Mouse (Mus musculus): ENCODE data around the gene Cyp24a1.
A peak's percentile ranks its signal among the peaks of the same experiment; 100 is the strongest.

Cyp24a1 gene

GRCm38 (mm10) chr2:170497091-170497566 lies at the start of gene Cyp24a1:
Gene Cyp24a1 (minus strand): TSS chr2:170497145.
- DNase-seq, result no peak

- DNase-seq, result no peak
Measured at GRCm38 (mm10) chr2:170545745-170546144, 48.8 kb upstream of the Cyp24a1 start.

GRCm38 (mm10) chr2:170544950-170545349 lies 48.0 kb upstream of the Cyp24a1 start:
- DNase-seq, result no peak

GRCm38 (mm10) chr2:170544159-170544558 lies 47.2 kb upstream of the Cyp24a1 start:
- no peak for DNase-seq

- DNase-seq, result no peak
Measured at GRCm38 (mm10) chr2:170543625-170544024, 46.7 kb upstream of the Cyp24a1 start.

- DNase-seq, result no peak
Measured at GRCm38 (mm10) chr2:170539211-170539610, 42.3 kb upstream of the Cyp24a1 start.

- DNase-seq, result no peak
Measured at GRCm38 (mm10) chr2:170535841-170536240, 38.9 kb upstream of the Cyp24a1 start.

GRCm38 (mm10) chr2:170534803-170535174 lies 37.8 kb upstream of the Cyp24a1 start:
- DNase-seq, result no peak

GRCm38 (mm10) chr2:170534116-170534802 lies 37.3 kb upstream of the Cyp24a1 start:
- DNase-seq, result no peak

GRCm38 (mm10) chr2:170530256-170530655 lies 33.3 kb upstream of the Cyp24a1 start:
- no peak for DNase-seq

GRCm38 (mm10) chr2:170529766-170530165 lies 32.8 kb upstream of the Cyp24a1 start:
- no peak for DNase-seq

- DNase-seq, result no peak
Measured at GRCm38 (mm10) chr2:170528061-170528460, 31.1 kb upstream of the Cyp24a1 start.

- no peak for DNase-seq
Measured at GRCm38 (mm10) chr2:170526513-170526912, 29.6 kb upstream of the Cyp24a1 start.

- DNase-seq, result peak; percentile 28
Measured at GRCm38 (mm10) chr2:170520321-170520971, 23.5 kb upstream of the Cyp24a1 start.

- no peak for DNase-seq
Measured at GRCm38 (mm10) chr2:170513756-170514155, 16.8 kb upstream of the Cyp24a1 start.

GRCm38 (mm10) chr2:170511073-170511891 lies 14.3 kb upstream of the Cyp24a1 start:
- peak; percentile 93 for DNase-seq

- peak; percentile 97 for DNase-seq
Measured at GRCm38 (mm10) chr2:170508821-170509220, 11.9 kb upstream of the Cyp24a1 start.

- peak; percentile 86 for DNase-seq
Measured at GRCm38 (mm10) chr2:170507734-170508133, 10.8 kb upstream of the Cyp24a1 start.

GRCm38 (mm10) chr2:170503983-170504382 lies 7.0 kb upstream of the Cyp24a1 start:
- DNase-seq, result no peak

- DNase-seq, result no peak
Measured at GRCm38 (mm10) chr2:170503343-170503742, 6.4 kb upstream of the Cyp24a1 start.

- no peak for DNase-seq
Measured at GRCm38 (mm10) chr2:170498011-170498410, 1.1 kb upstream of the Cyp24a1 start.

- DNase-seq, result no peak
Measured at GRCm38 (mm10) chr2:170496154-170496930, 603 bp downstream of the Cyp24a1 start, which contains the start of gene Pfdn4. Gene Pfdn4 (plus strand): TSS chr2:170496428.
